Mouse (Mus musculus) CH12.LX (cell line): ENCODE data around the gene Gm17334. TPM values are rescaled to one million over a fixed set of nuclear protein-coding genes. Genes with fewer than 3 reads are reported as not detected.

Experiments used
- DNase-seq: peaks from one replicate; pipeline ENCODE4 v3.0.0-alpha.2; 2013; ENCODE audit errors: extremely low read depth
- H3K27ac ChIP-seq: 2 replicates; pipeline ENCODE4 v1.5.1; 2012; ENCODE audit warnings: low read depth, mild to moderate bottlenecking, control low read depth, moderate library complexity; ENCODE audit not compliant: insufficient read depth
- H3K27me3 ChIP-seq: replicated peaks from 2 replicates; pipeline ENCODE3; 2012; ENCODE audit warnings: inconsistent platforms
- H3K36me3 ChIP-seq, 2 experiments: replicated peaks in 1 of 2; 2 replicates each; pipeline versions ENCODE3 to v1.6.1; 2012; ENCODE audit warnings: inconsistent platforms in 1 of 2, low read length in 1 of 2, mild to moderate bottlenecking in 1 of 2, mixed read lengths in 1 of 2, moderate library complexity in 1 of 2; ENCODE audit not compliant: control insufficient read depth in 1 of 2, insufficient read depth in 1 of 2
- H3K4me1 ChIP-seq, 2 experiments: 2 replicates each; pipeline ENCODE4 v1.6.1; 2012; ENCODE audit warnings: inconsistent platforms in 1 of 2, moderate library complexity in 1 of 2; ENCODE audit not compliant: insufficient read depth in 2 of 2, control insufficient read depth in 1 of 2
- H3K4me2 ChIP-seq: 2 replicates; pipeline ENCODE4 v1.6.1; 2012; ENCODE audit warnings: low read depth, mild to moderate bottlenecking, control low read depth; ENCODE audit not compliant: poor library complexity, insufficient read depth, severe bottlenecking
- H3K4me3 ChIP-seq, 3 experiments: fragments of 150-350 bp in 1 of 3; sonication (generic) in 1 of 3; replicated peaks in 1 of 3; 2 replicates each; pipeline versions ENCODE3 to v1.5.1; 2011 to 2012; ENCODE audit warnings: low read depth in 2 of 3, low read length in 2 of 3, mild to moderate bottlenecking in 2 of 3, moderate library complexity in 2 of 3, control low read depth in 1 of 3, improper control_type of control experiment in 1 of 3, inconsistent platforms in 1 of 3, mixed read lengths in 1 of 3; ENCODE audit not compliant: poor library complexity in 1 of 3
- H3K79me2 ChIP-seq: replicated peaks from 2 replicates; pipeline ENCODE4 v1.6.1; 2012; ENCODE audit warnings: mild to moderate bottlenecking, moderate library complexity; ENCODE audit not compliant: control insufficient read depth, poor library complexity, insufficient read depth, severe bottlenecking; ENCODE audit errors: extremely low read depth
- H3K9ac ChIP-seq: 2 replicates; pipeline ENCODE4 v1.6.1; 2012; ENCODE audit warnings: low read depth, mild to moderate bottlenecking, control low read depth, moderate library complexity; ENCODE audit not compliant: insufficient read depth
- H3K9me3 ChIP-seq: replicated peaks from 2 replicates; pipeline ENCODE3; 2012; ENCODE audit warnings: low read length, inconsistent platforms, mixed read lengths
- BHLHE40 ChIP-seq: IDR thresholded peaks from 2 replicates; pipeline ENCODE4 v1.6.1; 2011; ENCODE audit warnings: mild to moderate bottlenecking, low read depth, low read length, improper control_type of control experiment
- CHD2 ChIP-seq: IDR thresholded peaks from 2 replicates; pipeline ENCODE4 v1.6.1; 2011; ENCODE audit warnings: low read length, improper control_type of control experiment
- ELF1 ChIP-seq: IDR thresholded peaks from 2 replicates; pipeline ENCODE4 v1.6.1; 2014; ENCODE audit warnings: low read depth, mild to moderate bottlenecking, inconsistent platforms, low read length, improper control_type of control experiment
- EP300 ChIP-seq: IDR thresholded peaks from 2 replicates; pipeline ENCODE4 v1.6.1; 2011; ENCODE audit warnings: low read length, improper control_type of control experiment
- ETS1 ChIP-seq: conservative IDR thresholded peaks from 2 replicates; pipeline ENCODE4 v1.6.1; 2012; ENCODE audit warnings: low read depth, mild to moderate bottlenecking, inconsistent platforms, low read length, improper control_type of control experiment, moderate library complexity
- IRF4 ChIP-seq: IDR thresholded peaks from 2 replicates; pipeline ENCODE4 v1.6.1; 2014; ENCODE audit warnings: low read depth, mild to moderate bottlenecking, inconsistent platforms, low read length, improper control_type of control experiment
- JUND ChIP-seq: conservative IDR thresholded peaks from 2 replicates; pipeline ENCODE4 v1.6.1; 2011; ENCODE audit warnings: low read depth, low read length, improper control_type of control experiment
- MAFK ChIP-seq: IDR thresholded peaks from 2 replicates; pipeline ENCODE4 v1.6.1; 2011; ENCODE audit warnings: low read length, improper control_type of control experiment; ENCODE audit not compliant: insufficient replicate concordance
- MAZ ChIP-seq: IDR thresholded peaks from 2 replicates; pipeline ENCODE4 v1.6.1; 2012; ENCODE audit warnings: low read depth, mild to moderate bottlenecking, inconsistent platforms, low read length, improper control_type of control experiment, moderate library complexity
- MEF2A ChIP-seq: IDR thresholded peaks from 2 replicates; pipeline ENCODE4 v1.6.1; 2014; ENCODE audit warnings: low read depth, mild to moderate bottlenecking, inconsistent platforms, low read length, improper control_type of control experiment, borderline replicate concordance
- MYC ChIP-seq: IDR thresholded peaks from 2 replicates; pipeline ENCODE4 v1.6.1; 2011; ENCODE audit warnings: low read depth, mild to moderate bottlenecking, improper control_type of control experiment, low read length
- RCOR1 ChIP-seq: conservative IDR thresholded peaks from 2 replicates; pipeline ENCODE4 v1.6.1; 2012; ENCODE audit warnings: low read depth, mild to moderate bottlenecking, inconsistent platforms, low read length, improper control_type of control experiment
- SIN3A ChIP-seq: IDR thresholded peaks from 2 replicates; pipeline ENCODE4 v1.6.1; 2012; ENCODE audit warnings: low read length, improper control_type of control experiment, inconsistent platforms
- SMC3 ChIP-seq: IDR thresholded peaks from 2 replicates; pipeline ENCODE4 v1.6.1; 2011; ENCODE audit warnings: low read depth, low read length, improper control_type of control experiment
- TBP ChIP-seq: conservative IDR thresholded peaks from 2 replicates; pipeline ENCODE4 v1.6.1; 2011; ENCODE audit warnings: low read depth, low read length, improper control_type of control experiment
- TCF12 ChIP-seq: IDR thresholded peaks from 2 replicates; pipeline ENCODE4 v1.6.1; 2014; ENCODE audit warnings: low read depth, mild to moderate bottlenecking, inconsistent platforms, low read length, improper control_type of control experiment
- USF1 ChIP-seq: IDR thresholded peaks from 2 replicates; pipeline ENCODE4 v1.6.1; 2014; ENCODE audit warnings: low read depth, mild to moderate bottlenecking, inconsistent platforms, low read length, improper control_type of control experiment
- USF2 ChIP-seq: conservative IDR thresholded peaks from 2 replicates; pipeline ENCODE4 v1.6.1; 2011; ENCODE audit warnings: low read depth, low read length, improper control_type of control experiment
- ZKSCAN1 ChIP-seq: IDR thresholded peaks from 2 replicates; pipeline ENCODE4 v1.6.1; 2012; ENCODE audit warnings: low read depth, inconsistent platforms, low read length, improper control_type of control experiment, borderline replicate concordance
- dilution Hi-C: fragments of 300-500 bp; cut with MboI; formaldehyde crosslinking; loops from 2 replicates; pipeline ENCODE4 v1.14.3; 2020; ENCODE audit warnings: low sequenced_read_pairs; ENCODE audit not compliant: extremely low pct_unique_long_range_greater_than_20kb, extremely low pct_ligation_motif_present
- in situ Hi-C: fragments of 300-500 bp; cut with MboI; formaldehyde crosslinking; loops from 3 replicates; pipeline ENCODE4 v1.14.3; 2019; ENCODE audit warnings: low sequenced_read_pairs, low pct_ligation_motif_present, low pct_unique_long_range_greater_than_20kb, mixed read lengths
- polyA plus RNA-seq: library from polyadenylated mRNA; unstranded; fragments of >175 nt; gene quantifications from 2 replicates; pipeline ENCODE4 v1.2.1, GENCODE M21; 2012; ENCODE audit warnings: low read depth; ENCODE audit not compliant: insufficient read length
- total RNA-seq, 2 experiments: library from RNA; depleted of rRNA; stranded (reverse); fragments of 300-350 nt in 1 of 2; fragments of >200 nt in 1 of 2; gene quantifications; 2 replicates each; pipeline ENCODE4 v1.2.3; 2012 to 2014

The Gm17334 gene
- total and polyA plus RNA-seq, 3 experiments = 0.47 to 0.72 TPM; not detected in 1

DNA sequence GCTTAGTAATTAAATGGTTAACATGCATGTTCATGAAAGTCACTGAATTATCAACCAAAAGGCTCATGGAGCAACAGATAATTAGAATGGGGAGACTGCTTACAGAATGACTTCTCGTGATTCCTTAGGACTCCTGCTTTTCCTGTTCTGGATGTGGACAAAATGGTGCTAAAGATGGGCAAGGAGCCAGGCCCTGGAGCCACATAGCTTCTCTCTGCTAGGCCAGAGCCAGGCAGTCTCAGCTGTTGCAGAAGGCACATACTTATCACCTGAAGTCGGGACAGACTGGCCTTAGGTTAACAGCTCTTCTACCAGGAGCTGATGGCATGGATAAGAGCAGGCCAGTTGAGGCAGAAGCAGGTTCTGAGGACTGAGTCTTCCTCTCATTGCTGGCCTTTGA lies 37.8 kb upstream of the Gm17334 start:
- Histone ChIP-seq H3K4me3 (no peak overlapping the region), H3K4me1 (peaks cover 30 to 64% of the 10 kb centered on the region in 2 experiments), H3K4me2 (no peak overlapping the region), H3K27me3 (no peaks in the 10 kb centered on the region), H3K9me3 (no peaks in the 10 kb centered on the region), H3K27ac (no peak overlapping the region), H3K36me3 (no peaks in the 10 kb centered on the region), H3K9ac (no peak overlapping the region), H3K79me2 (no peaks in the 10 kb centered on the region)
- dilution Hi-C loops (no loop called here), in situ Hi-C loops (no loop called here)
- TF ChIP-seq USF1 (no peak), MAFK (no peak), MAZ (no peak), SIN3A (no peak), RCOR1 (no peak), CHD2 (no peak), TBP (no peak), JUND (no peak), MYC (no peak), ETS1 (no peak), MEF2A (no peak), TCF12 (no peak)
- no peak for DNase-seq

- no peaks in the 10 kb centered on the region for H3K27me3 ChIP-seq
These were observed 37.2 kb upstream of the Gm17334 start for GRCm38 (mm10) chr11:53810156-53810555.

GRCm38 (mm10) chr11:53809354-53809753 lies 36.4 kb upstream of the Gm17334 start:
- Histone ChIP-seq H3K9me3 (no peaks in the 10 kb centered on the region), H3K27ac (no peak overlapping the region), H3K4me2 (no peak overlapping the region), H3K4me1 (peaks cover 31 to 71% of the 10 kb centered on the region in 2 experiments), H3K79me2 (no peaks in the 10 kb centered on the region), H3K9ac (no peak overlapping the region), H3K27me3 (no peaks in the 10 kb centered on the region), H3K4me3 (no peak overlapping the region), H3K36me3 (no peaks in the 10 kb centered on the region)
- TF ChIP-seq USF2 = no peak
- no peak for TF ChIP-seq TCF12
- TF ChIP-seq ELF1 = no peak
- TF ChIP-seq USF1 = no peak
- no peak for TF ChIP-seq RCOR1
- no peak for TF ChIP-seq JUND
- TF ChIP-seq ZKSCAN1 = no peak
- no peak for TF ChIP-seq BHLHE40
- TF ChIP-seq EP300 = no peak
- no peak for TF ChIP-seq TBP
- no peak for TF ChIP-seq SMC3
- TF ChIP-seq MAFK = no peak
- no peak for DNase-seq
- dilution Hi-C loops = no loop called here
- in situ Hi-C loops = no loop called here

More at GRCm38 (mm10) chr11:53810156-53810555, 37.2 kb upstream of the Gm17334 start:
- H3K9ac ChIP-seq = no peak overlapping the region
- H3K27ac ChIP-seq = no peak overlapping the region
- TF ChIP-seq MAFK (no peak), IRF4 (0 out of 2 replicates have a peak, but pooled peaks have one; percentile 5)
- no peak overlapping the region for H3K4me2 ChIP-seq
- H3K9me3 ChIP-seq = no peaks in the 10 kb centered on the region
- in situ Hi-C loops = no loop called here
- dilution Hi-C loops = no loop called here
- no peak overlapping the region for H3K4me3 ChIP-seq
- peaks cover 30 to 69% of the 10 kb centered on the region in 2 experiments for H3K4me1 ChIP-seq
- H3K79me2 ChIP-seq = no peaks in the 10 kb centered on the region
- DNase-seq = no peak
- no peaks in the 10 kb centered on the region for H3K36me3 ChIP-seq
